Mouse (Mus musculus): ENCODE data around the gene Dnajc11.

Gene Dnajc11

GRCm38 (mm10) chr4:151983560-151983959 is 50.1 kb downstream of the Dnajc11 start:
- in situ Hi-C loops (cut with MboI, MseI), result loop anchor here (5.0 kb wide), 1 partner anchor 49 kb away; no protein-coding TSS in a partner anchor

- in situ Hi-C loops (cut with MboI, MseI), result no loop called here
Measured at GRCm38 (mm10) chr4:151985886-151986285, 52.4 kb downstream of the Dnajc11 start.

- in situ Hi-C loops (cut with MboI, MseI), result no loop called here
Measured at GRCm38 (mm10) chr4:151986650-151987049, 53.2 kb downstream of the Dnajc11 start.

DNA sequence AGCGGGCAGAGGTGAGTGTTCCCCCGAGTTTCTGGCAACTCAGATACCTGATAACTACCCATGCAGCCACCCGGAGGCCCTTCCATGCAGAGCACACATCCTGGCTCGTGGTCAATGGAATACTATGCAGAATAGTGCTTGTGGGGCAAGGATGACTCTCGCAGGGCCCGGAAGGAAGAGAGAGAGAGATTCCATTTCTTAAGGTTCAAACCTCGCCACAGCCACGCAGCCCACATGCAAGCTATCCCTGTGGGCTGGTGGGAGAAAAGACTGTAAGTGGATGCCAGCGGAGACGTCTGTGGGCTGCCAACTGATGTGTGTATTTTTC is 54.5 kb downstream of the Dnajc11 start:
- in situ Hi-C loops (cut with MboI, MseI), result no loop called here

- in situ Hi-C loops (cut with MboI, MseI), result no loop called here
Measured at GRCm38 (mm10) chr4:151988342-151989109, 55.0 kb downstream of the Dnajc11 start, which contains the start of gene Thap3. Gene Thap3 (minus strand): TSS chr4:151988997.

- in situ Hi-C loops (cut with MboI, MseI), result no loop called here
Measured at GRCm38 (mm10) chr4:151989110-151989488, 55.6 kb downstream of the Dnajc11 start.

DNA sequence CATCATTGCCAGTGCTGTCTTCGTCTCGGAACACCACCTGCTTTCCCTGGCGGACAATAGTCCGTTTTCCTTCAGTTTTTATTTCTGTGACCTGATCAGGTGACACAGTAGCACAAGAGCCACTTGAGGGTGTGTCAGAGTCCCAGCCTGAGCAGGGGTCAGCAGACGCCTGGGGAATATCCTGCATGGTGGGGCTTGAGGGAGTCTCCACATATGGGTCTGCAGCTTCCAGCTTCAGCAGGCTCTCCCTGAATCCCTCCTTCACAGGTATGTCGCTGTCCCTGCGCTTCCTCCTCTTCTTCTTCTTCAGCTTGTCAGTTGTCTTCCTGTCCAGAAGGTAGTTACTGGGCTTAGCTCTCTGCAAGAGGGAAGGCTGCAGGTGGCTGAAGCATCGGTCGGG is 58.6 kb downstream of the Dnajc11 start:
- in situ Hi-C loops (cut with MboI, MseI), result no loop called here

DNA sequence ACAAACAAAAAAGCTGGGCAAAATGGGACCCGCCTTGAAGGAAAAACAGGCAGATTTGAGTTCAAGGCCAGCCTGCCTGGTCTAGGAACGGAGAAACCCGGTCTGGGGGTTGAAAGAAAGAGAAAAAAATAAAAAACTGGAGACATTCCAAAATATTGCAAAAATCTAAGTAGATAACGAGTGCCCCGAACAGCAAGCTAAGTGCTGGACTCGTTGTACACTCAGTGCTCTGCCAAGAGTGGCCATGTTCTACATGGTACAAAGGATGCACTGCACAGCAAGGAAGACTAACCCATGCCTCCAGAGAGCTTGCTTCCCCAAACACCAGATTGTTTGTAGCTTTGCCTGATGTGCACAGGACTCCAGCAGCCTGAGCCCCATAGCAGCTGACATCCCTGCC is 59.5 kb downstream of the Dnajc11 start:
- in situ Hi-C loops (cut with MboI, MseI), result no loop called here

- in situ Hi-C loops (cut with MboI, MseI), result no loop called here
Measured at GRCm38 (mm10) chr4:151994228-151995171, 61.0 kb downstream of the Dnajc11 start.

DNA sequence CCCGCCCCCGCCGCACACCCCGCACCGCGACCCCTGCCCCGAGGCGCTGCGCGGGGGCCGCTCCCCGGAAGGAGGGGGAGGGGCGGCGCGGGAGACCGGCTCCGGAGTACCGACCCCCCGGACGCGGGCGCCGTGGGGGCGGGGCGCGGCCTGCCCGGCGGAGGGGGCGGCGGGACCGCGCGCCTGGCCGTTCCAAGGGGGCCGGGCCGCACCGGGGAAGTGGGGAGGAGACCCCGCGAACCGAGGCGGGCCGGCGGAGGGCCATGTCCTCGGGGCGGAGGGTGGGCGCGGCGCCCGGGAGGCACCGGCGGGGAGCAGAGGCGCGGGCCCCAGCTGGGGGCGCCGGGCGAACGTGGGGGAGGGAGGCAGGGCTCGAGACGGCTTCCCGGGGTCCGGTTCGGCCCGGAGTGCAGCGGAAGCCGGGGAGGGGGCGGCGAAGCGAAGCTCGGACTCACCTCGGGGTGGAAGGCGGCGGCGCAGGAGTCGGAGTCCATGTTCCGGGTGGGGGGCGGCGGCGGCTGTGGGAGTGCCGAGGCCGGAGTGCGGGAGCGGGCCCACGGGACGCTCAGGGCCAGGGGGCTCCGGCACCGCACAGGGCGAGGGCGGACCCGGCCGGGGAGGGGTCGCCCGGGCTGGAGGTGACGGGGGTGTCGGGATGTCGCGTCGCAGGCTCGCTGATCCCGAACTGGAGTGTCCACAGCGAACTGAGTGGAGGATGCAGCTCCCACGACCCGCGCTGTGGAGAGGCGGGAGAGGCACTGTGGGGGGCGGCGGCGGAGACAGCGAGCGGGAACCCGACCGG is 62.1 kb downstream of the Dnajc11 start:
- in situ Hi-C loops (cut with MboI, MseI), result no loop called here

DNA sequence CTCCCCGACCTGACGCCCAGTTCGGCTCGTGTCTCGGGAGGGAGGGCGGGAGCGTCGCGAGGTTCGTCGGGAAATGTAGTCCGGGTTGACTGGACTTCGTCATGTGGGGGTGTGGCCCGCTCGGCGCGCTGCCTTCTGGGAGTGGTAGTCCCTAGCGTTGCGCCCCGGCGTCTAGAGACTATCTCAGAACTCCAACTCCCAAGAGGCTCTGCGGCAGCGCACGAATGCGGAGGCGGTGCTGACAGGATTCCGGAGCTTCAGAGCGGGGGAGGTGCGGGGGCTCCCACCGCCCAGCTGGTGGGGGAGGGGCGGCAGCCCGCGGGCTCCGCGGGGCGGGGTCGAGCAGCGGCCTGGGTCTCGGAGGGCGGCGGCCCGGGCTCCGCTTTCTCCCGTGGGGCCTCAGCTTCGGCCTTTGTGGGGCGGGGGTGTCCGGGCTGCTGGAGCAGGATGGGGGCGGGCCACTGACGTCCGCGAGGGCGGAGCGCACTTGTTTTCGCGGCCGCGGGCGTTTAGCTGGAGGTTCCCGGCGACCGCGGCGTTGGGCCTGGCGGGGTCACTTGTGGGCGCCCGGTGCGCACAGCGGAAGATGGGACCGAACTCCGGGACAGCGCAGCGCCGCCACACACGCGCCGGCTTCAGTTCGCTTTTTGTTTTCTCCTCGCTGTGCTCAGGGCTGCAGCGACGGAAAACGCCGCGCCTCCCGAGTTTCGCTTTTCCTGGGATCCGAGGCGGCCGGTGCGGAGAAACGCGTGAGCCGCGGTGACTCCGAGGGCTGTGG is 62.9 kb downstream of the Dnajc11 start, which contains the start of gene Phf13:
Phf13 (minus strand) TSS at position 86 of the 778 bp plus-strand sequence.
- in situ Hi-C loops (cut with MboI, MseI), result no loop called here

DNA sequence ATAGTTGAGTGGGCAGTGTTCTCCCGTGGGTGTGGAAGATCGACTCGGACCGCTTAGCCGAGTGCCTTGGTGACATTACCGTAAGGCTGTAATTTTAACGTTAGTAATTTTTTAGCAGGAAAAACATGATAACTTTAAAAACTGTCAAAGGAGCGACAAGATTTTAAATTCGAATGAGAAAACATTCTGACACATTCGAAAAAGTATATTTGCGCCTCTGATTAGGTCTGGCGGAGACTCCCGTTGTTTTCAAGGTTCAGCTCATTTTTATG is 63.4 kb downstream of the Dnajc11 start:
- in situ Hi-C loops (cut with MboI, MseI), result no loop called here

GRCm38 (mm10) chr4:151997701-151998100 is 64.2 kb downstream of the Dnajc11 start:
- in situ Hi-C loops (cut with MboI, MseI), result no loop called here

- in situ Hi-C loops (cut with MboI, MseI), result no loop called here
Measured at GRCm38 (mm10) chr4:151999481-151999880, 66.0 kb downstream of the Dnajc11 start.

DNA sequence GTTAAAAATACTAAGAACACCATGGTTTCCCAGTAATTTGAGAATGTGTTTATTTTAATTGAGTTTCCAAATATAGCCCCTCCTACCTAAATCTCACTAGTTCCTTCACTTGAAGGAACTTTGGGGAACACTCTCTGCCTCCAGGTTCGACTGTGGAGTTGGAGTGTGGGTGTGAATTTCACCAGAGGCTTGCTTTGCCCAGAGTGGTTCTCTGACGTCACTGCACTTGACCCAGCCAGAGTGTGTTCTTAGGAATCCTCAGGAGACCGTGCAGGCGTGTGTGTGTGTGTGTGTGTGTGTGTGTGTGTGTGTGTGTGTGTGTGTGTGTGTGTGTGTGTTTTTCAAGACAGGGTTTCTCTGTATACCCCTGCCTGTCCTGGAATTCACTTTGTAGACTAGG is 67.4 kb downstream of the Dnajc11 start:
- in situ Hi-C loops (cut with MboI, MseI), result no loop called here

DNA sequence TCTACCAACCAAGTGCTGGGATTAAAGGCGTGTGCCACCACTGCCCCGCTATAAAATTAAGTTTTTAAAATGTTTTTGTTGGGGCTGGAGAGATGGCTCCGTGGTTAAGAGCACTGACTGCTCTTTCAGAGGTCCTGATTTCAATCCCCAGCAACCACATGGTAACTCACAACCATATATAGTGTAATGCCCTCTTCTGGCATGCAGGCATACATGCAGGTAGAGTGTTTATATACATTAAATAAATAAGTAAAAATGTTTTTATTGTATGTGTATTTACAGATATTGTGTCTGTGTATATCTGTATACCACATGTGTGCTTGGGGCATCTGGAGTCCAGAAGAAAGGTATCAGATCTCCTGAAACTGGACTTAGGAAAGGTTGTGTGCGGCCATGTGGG is 67.8 kb downstream of the Dnajc11 start:
- in situ Hi-C loops (cut with MboI, MseI), result no loop called here

DNA sequence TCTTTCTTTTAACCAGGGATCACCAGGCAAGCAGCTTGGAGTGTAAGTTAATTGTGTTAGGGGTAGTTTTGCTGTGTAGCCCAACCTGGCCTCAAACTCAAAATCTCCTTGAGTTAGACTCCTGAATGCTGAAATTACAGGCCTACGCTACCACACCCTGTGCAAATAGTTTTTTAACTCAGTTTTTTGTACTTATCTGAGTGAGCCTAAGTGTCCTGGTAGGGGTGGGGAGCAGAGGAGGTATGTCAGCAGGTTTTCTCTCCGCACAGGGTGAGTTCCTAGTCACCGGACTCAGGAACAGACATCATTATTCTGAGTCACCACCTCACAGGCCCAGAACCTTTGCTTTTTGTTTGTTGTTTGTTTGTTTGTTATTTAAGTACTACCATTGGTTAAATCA is 68.6 kb downstream of the Dnajc11 start:
- in situ Hi-C loops (cut with MboI, MseI), result no loop called here

- in situ Hi-C loops (cut with MboI, MseI), result no loop called here
Measured at GRCm38 (mm10) chr4:152006137-152006536, 72.6 kb downstream of the Dnajc11 start.

- in situ Hi-C loops (cut with MboI, MseI), result no loop called here
Measured at GRCm38 (mm10) chr4:152006812-152007211, 73.3 kb downstream of the Dnajc11 start.

DNA sequence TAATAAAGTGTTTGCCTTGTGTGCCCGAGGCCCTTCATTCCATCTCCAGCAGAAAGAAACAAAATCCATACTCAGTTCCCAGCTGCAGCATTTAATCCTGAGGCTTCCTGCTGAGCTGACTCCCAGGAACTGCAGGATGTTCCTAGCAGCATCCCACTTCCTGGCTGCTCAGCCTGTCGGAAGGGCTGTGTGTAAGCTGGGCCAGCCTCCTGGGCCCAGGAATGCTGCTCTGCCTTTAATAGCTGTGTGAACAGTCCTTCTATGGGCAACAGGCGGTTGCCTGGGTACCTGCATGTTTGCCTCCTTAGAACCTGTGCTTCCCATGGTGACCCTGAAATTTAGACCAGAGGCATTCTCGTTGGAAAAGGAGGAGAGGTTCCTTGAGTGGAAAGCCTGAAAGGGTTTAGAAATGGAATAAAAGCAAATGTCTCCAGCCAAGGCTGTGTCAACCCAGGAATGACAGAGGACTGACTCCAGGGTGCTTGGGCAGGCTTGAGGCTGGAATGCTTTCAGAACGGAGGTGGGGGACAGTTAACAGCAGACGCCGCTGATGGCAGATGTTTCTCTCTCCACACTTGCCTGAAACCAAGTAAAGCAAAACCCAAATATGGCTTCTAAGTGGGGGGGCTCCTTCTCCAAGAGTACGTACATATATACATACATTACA is 74.1 kb downstream of the Dnajc11 start:
- in situ Hi-C loops (cut with MboI, MseI), result no loop called here

DNA sequence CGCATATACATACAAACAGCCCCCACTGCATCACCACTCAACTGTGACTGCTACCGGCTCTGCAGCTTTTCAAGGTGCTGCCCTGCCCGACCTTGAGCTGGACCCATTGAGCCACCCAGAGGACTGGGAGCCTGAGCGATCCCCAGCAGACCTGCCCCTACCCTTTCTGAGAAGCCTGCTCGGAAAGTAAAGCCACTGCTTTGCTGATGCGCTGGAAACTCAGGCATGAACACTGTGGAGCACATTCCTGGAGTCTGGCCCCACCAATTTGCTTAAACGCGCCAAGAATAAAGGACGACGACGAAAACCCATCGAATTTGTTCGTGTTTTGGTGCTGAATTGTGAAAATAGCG is 74.6 kb downstream of the Dnajc11 start:
- in situ Hi-C loops (cut with MboI, MseI), result no loop called here
